Mouse (Mus musculus) heart, postnatal 0 days (tissue): ENCODE data around the gene Dand5. TPM values are rescaled to one million over a fixed set of nuclear protein-coding genes. Genes with fewer than 3 reads are reported as not detected.

Experiments
- ATAC-seq: fragments of 200-750 bp; cut with Nextera tagmentation; 2 replicates; pipeline ENCODE4 v1.8.0; 2017; ENCODE audit warnings: low read depth, moderate number of reproducible peaks, moderate library complexity; ENCODE audit not compliant: insufficient read depth
- DNase-seq: peaks from one replicate; pipeline ENCODE4 v3.0.0-alpha.2; 2016; ENCODE audit warnings: low spot score
- H3K27ac ChIP-seq: fragments of 300-500 bp; sonication (generic); 2 replicates; pipeline ENCODE4 v1.5.1; 2014; ENCODE audit warnings: low read depth, mild to moderate bottlenecking
- H3K27me3 ChIP-seq: fragments of 300-500 bp; sonication (generic); 2 replicates; pipeline ENCODE4 v1.6.1; 2014; ENCODE audit warnings: low read length, mixed read lengths; ENCODE audit not compliant: control insufficient read depth, insufficient read depth
- H3K36me3 ChIP-seq: fragments of 300-500 bp; sonication (generic); replicated peaks from 2 replicates; pipeline ENCODE4 v1.6.1; 2014; ENCODE audit warnings: low read length, mixed read lengths; ENCODE audit not compliant: control insufficient read depth, insufficient read depth
- H3K4me1 ChIP-seq: fragments of 300-500 bp; sonication (generic); 2 replicates; pipeline ENCODE4 v1.6.1; 2014; ENCODE audit warnings: antibody characterized with exemption; ENCODE audit not compliant: control insufficient read depth, insufficient read depth
- H3K4me2 ChIP-seq: fragments of 300-500 bp; sonication (generic); 2 replicates; pipeline ENCODE4 v1.6.1; 2014; ENCODE audit warnings: low read depth, mild to moderate bottlenecking, low read length, moderate library complexity
- H3K4me3 ChIP-seq: fragments of 300-500 bp; sonication (generic); 2 replicates; pipeline ENCODE4 v1.5.1; 2014; ENCODE audit warnings: low read depth, low read length
- H3K9ac ChIP-seq: fragments of 300-500 bp; sonication (generic); replicated peaks from 2 replicates; pipeline ENCODE4 v1.6.1; 2014; ENCODE audit warnings: low read depth, low read length, mixed read lengths
- H3K9me3 ChIP-seq: fragments of 300-500 bp; sonication (generic); replicated peaks from 2 replicates; pipeline ENCODE4 v1.6.1; 2016; ENCODE audit warnings: low read length; ENCODE audit not compliant: control insufficient read depth
- CTCF ChIP-seq: IDR thresholded peaks from 2 replicates; pipeline ENCODE4 v1.5.1; 2016; ENCODE audit warnings: antibody characterized with exemption, control low read depth, low read depth
- EP300 ChIP-seq: IDR thresholded peaks from 2 replicates; pipeline ENCODE4 v1.6.1; 2016; ENCODE audit warnings: antibody characterized with exemption, low read depth
- WGBS: fragments of 180-500 bp; shearing (Covaris S2); extraction: QIAGEN DNeasy Blood & Tissue Kit; methylation state at CpG from one replicate; pipeline ENCODE4 v1.1.7; 2014; 5-methylcytosine and 5-hydroxymethylcytosine counted together
- polyA plus RNA-seq: library from polyadenylated mRNA; unstranded; fragments of >200 nt; fragmentation: Nextera tagmentation; extraction: Ambion mirVana; gene quantifications from 2 replicates; pipeline ENCODE4 v1.2.1, GENCODE M21; 2015
- total RNA-seq: library from RNA; depleted of rRNA; stranded (reverse); fragments of >200 nt; gene quantifications from 2 replicates; pipeline ENCODE4 v1.2.3, GENCODE M21; 2014; ENCODE audit warnings: low replicate concordance

Dand5 gene
- total and polyA plus RNA-seq, 2 experiments from 2014 or later = 6.2 to 15.4 TPM

- Histone ChIP-seq H3K36me3 (peaks cover 10% of the 10 kb centered on the region; the same call in 1 of the 2 replicates), H3K27ac (peak overlapping the region; percentile 40), H3K27me3 (no peaks in the 10 kb centered on the region), H3K9ac (no peak overlapping the region), H3K9me3 (no peaks in the 10 kb centered on the region), H3K4me1 (peaks cover 30% of the 10 kb centered on the region), H3K4me3 (no peak overlapping the region), H3K4me2 (no peak overlapping the region)
- no peak for ATAC-seq
- WGBS = 57% methylated on average over 7 of the region's 7 CpGs
- TF ChIP-seq CTCF (no peak), EP300 (no peak)
- DNase-seq = no peak
These were observed 28.1 kb downstream of the Dand5 start for GRCm38 (mm10) chr8:84794486-84794885.

DNA sequence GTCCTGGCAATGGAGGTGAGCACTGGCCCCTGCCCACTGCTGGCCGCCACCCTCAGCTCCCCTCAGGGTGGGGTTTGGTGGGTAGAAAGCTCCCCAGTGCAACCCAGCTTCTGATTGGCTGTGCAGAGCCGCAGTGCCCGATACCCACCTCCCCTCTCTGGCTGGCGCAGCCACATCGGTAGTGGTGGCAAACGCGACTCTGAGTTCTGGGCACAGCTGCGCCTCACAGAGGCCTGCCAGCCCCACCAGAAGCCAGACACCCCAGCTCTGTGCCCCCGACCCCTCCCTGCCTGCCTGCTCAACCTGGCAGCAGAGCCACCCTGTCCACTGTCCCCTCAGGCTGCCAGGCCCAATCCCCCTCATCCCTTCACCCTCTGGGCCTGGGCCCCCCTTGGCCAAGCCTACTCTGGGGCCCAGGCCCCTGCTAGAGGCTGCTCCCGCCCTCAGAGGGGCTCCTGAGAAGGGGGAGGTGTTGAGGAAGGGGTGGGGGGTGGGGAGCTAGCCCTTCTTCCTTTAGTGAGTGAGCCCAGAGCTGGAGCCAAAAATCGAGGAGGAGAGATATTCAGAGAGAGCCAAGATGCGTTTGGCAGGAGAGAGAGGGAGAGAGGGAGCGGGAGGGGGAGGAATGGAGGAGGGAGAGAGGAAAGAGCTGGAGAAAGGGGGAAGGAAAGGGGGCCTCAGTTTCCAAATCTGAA, 28.7 kb downstream of the Dand5 start:
- H3K27ac ChIP-seq = peak overlapping the region; percentile 40
- H3K4me2 ChIP-seq = peak overlapping the region; percentile 35
- H3K4me1 ChIP-seq = peaks cover 36% of the 10 kb centered on the region
- ATAC-seq (no peak), DNase-seq (no peak)
- no peak overlapping the region; the same call in 1 of the 2 replicates for H3K9ac ChIP-seq
- TF ChIP-seq EP300 = no peak
- no peak for TF ChIP-seq CTCF
- peaks cover 10% of the 10 kb centered on the region; the same call in 1 of the 2 replicates for H3K36me3 ChIP-seq
- WGBS = 61% methylated on average over 13 of the region's 13 CpGs
- H3K4me3 ChIP-seq = no peak overlapping the region
- H3K27me3 ChIP-seq = no peaks in the 10 kb centered on the region
- no peaks in the 10 kb centered on the region for H3K9me3 ChIP-seq

- TF ChIP-seq CTCF = no peak
- TF ChIP-seq EP300 = no peak
- Histone ChIP-seq H3K9me3 (no peaks in the 10 kb centered on the region), H3K4me1 (peaks cover 37% of the 10 kb centered on the region), H3K4me3 (no peak overlapping the region), H3K36me3 (peaks cover 10% of the 10 kb centered on the region; the same call in 1 of the 2 replicates), H3K4me2 (no peak overlapping the region), H3K9ac (no peak overlapping the region), H3K27ac (no peak overlapping the region), H3K27me3 (no peaks in the 10 kb centered on the region)
- ATAC-seq (no peak), DNase-seq (no peak)
- WGBS = 81% methylated on average over 8 of the region's 9 CpGs
These were observed 29.5 kb downstream of the Dand5 start for GRCm38 (mm10) chr8:84793134-84793533.

DNA sequence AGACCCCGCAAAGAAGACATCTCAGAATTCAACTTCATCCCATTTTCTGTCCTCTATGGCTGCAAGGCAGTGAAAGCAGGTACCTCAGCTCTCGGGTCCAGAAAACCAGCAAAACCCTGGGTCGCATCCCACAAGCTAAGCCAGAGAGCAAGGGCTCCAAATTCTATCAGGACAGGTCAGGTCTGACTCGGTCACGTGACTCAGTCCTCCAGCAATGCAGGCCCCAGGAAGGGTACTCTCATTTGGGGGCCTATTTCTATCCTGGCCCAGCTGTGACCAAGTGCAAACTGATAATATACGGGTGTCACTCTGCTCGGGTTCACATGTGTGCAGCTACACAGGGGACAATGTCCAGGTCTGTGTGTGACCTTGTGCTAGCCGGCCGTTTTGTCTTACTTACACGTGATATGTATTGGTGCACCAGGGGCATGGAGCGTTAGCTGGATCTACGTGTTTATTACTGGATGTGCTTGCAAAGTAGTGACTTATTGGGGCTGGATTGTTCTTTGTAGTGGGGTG, 30.1 kb downstream of the Dand5 start:
- TF ChIP-seq CTCF = no peak
- ATAC-seq = no peak

GRCm38 (mm10) chr8:84790537-84790936, 32.1 kb downstream of the Dand5 start:
- Histone ChIP-seq H3K4me3 (no peak overlapping the region), H3K27me3 (peaks cover 23% of the 10 kb centered on the region), H3K9ac (no peak overlapping the region), H3K36me3 (no peaks in the 10 kb centered on the region), H3K27ac (no peak overlapping the region), H3K4me2 (no peak overlapping the region), H3K4me1 (peaks cover 50% of the 10 kb centered on the region), H3K9me3 (no peaks in the 10 kb centered on the region)
- ATAC-seq (no peak), DNase-seq (no peak)
- 52% methylated on average over 2 of the region's 2 CpGs for WGBS
- TF ChIP-seq EP300 (no peak), CTCF (no peak)

More for the DNA sequence above, 30.1 kb downstream of the Dand5 start:
- no peaks in the 10 kb centered on the region for H3K9me3 ChIP-seq
- WGBS = 63% methylated on average over 12 of the region's 12 CpGs
- H3K4me1 ChIP-seq = peaks cover 37% of the 10 kb centered on the region
- peaks cover 10% of the 10 kb centered on the region; the same call in 1 of the 2 replicates for H3K36me3 ChIP-seq
- peaks cover 4% of the 10 kb centered on the region for H3K27me3 ChIP-seq
- no peak for DNase-seq
- no peak overlapping the region for H3K4me2 ChIP-seq
- 0 out of 2 replicates have a peak overlapping the region, but pooled peaks have one; percentile 3 for H3K27ac ChIP-seq
- H3K9ac ChIP-seq = no peak overlapping the region
- no peak overlapping the region for H3K4me3 ChIP-seq
